Mouse (Mus musculus) B cell, adult 67 days (primary cell): Measurements from ENCODE around the gene Nr2f1. TPM values are rescaled to one million over a fixed set of nuclear protein-coding genes. Genes with fewer than 3 reads are reported as not detected.

Experiments
- total RNA-seq, 2 experiments: library from RNA; stranded (reverse); gene quantifications; 4 replicates each; pipeline ENCODE4 v1.2.4; 2023

The Nr2f1 gene
- not detected for total RNA-seq

GRCm38 (mm10) chr13:78199642-78200160 lies at the start of gene Nr2f1:
Gene Nr2f1 (minus strand): TSS chr13:78199757.

Other genes with a start within 250 kb of the Nr2f1 start
- 1 to 10 TPM; 5.7 to 8.2 TPM for gene Pou5f2, start 174.9 kb downstream of the Nr2f1 start, total RNA-seq